Mouse (Mus musculus): Measurements from ENCODE around the gene Ccdc174. TPM values are rescaled to one million over a fixed set of nuclear protein-coding genes. Genes with fewer than 3 reads are reported as not detected.

The Ccdc174 gene
- total RNA-seq (2023) = 10 to 100 TPM; 48.6 to 49.1 TPM

GRCm38 (mm10) chr6:91877885-91878651 is at the start of gene Ccdc174:
Ccdc174 (plus strand) TSS chr6:91878053.

GRCm38 (mm10) chr6:91902509-91902908 is 24.7 kb downstream of the Ccdc174 start, which contains the start of gene 4930590J08Rik:
4930590J08Rik (plus strand) TSS chr6:91902809.

Other genes with a start within 250 kb of the Ccdc174 start
- 100 to 1,000 TPM; 107 to 116 TPM for gene Slc6a6, start 194.0 kb upstream of the Ccdc174 start, total RNA-seq (2023)
- gene Grip2, start 50.8 kb upstream of the Ccdc174 start, total RNA-seq (2023) = 1 to 10 TPM; 1.5 to 2.3 TPM
- gene 4930590J08Rik, start 24.8 kb downstream of the Ccdc174 start, total RNA-seq (2023) = 1 to 10 TPM; 4.0 to 4.3 TPM
- gene Fgd5, start 100.8 kb downstream of the Ccdc174 start, total RNA-seq (2023) = not detected
- gene Nr2c2, start 213.3 kb downstream of the Ccdc174 start, total RNA-seq (2023) = 10 to 100 TPM; 87.4 to 88.2 TPM